Mouse (Mus musculus) ES-Bruce4 (cell line): ENCODE data around the gene Stmnd1.

ENCODE experiments used
- CTCF ChIP-seq: IDR thresholded peaks from one replicate; pipeline ENCODE4 v1.8.1; 2011; ENCODE audit warnings: low read depth, low read length
- POLR2A ChIP-seq: IDR thresholded peaks from one replicate; pipeline ENCODE4 v1.8.1; 2011; ENCODE audit warnings: low read length; ENCODE audit not compliant: insufficient read depth

- no peak for TF ChIP-seq POLR2A
- no peak for TF ChIP-seq CTCF
Measured at GRCm38 (mm10) chr13:46261244-46261643, 12.3 kb upstream of the Stmnd1 start.
